Mouse (Mus musculus) heart, postnatal 0 days (tissue): Measurements from ENCODE around the gene Zfp512b.

Experiments used
- CTCF ChIP-seq: IDR thresholded peaks from 2 replicates; pipeline ENCODE4 v1.5.1; 2016; ENCODE audit warnings: antibody characterized with exemption, control low read depth, low read depth
- EP300 ChIP-seq: IDR thresholded peaks from 2 replicates; pipeline ENCODE4 v1.6.1; 2016; ENCODE audit warnings: antibody characterized with exemption, low read depth

DNA sequence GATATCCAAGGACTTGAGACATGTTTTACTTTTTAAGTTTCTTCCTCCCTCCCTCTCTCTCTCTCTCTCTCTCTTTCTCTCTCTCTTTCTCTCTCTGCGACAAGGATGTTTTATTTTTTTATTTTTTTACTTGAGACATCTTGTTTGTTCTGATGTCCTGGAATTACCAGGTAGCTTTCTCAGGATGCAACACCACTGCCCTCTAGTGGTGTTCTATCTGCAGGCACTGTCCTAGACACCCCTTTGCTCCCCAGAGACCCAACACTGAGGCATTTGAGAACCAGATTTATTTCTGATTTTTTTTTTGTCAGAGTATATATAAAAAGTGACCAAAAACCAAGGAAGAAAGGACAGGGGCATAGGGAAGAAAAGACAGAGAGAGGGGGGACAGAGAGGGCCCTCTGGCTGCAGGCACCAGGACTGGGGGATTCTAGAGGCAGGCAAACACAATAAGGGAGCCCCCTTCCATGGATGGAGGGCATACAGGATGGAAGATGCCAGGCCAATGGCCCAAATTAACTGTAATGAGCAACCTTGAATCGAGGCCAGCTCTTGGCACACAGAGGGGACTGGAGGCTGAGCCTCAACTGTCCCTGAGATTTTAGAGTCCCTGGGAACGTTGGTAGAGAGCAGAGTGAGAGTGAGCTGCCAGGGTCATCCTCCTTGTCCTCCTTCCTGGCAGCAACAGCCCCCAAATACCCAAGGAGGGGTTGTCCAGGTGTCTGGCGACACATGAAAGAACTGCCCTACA is 2.5 kb upstream of the Zfp512b start:
- TF ChIP-seq CTCF (peak; percentile 60), EP300 (no peak)
